Mouse (Mus musculus) natural killer cell, adult 2 months (primary cell): ENCODE measurements around the gene Gm3417.
"Not testable (repeated sequence)": the region's sequence is repeated elsewhere in the genome, so short reads cannot be mapped to it uniquely, and the experiment has no call there.

Experiments
- DNase-seq, 2 experiments: peaks; one replicate each; pipeline ENCODE4 v3.0.0; 2022; ENCODE audit warnings: low spot score in 2 of 2

Gm3417 gene

DNA sequence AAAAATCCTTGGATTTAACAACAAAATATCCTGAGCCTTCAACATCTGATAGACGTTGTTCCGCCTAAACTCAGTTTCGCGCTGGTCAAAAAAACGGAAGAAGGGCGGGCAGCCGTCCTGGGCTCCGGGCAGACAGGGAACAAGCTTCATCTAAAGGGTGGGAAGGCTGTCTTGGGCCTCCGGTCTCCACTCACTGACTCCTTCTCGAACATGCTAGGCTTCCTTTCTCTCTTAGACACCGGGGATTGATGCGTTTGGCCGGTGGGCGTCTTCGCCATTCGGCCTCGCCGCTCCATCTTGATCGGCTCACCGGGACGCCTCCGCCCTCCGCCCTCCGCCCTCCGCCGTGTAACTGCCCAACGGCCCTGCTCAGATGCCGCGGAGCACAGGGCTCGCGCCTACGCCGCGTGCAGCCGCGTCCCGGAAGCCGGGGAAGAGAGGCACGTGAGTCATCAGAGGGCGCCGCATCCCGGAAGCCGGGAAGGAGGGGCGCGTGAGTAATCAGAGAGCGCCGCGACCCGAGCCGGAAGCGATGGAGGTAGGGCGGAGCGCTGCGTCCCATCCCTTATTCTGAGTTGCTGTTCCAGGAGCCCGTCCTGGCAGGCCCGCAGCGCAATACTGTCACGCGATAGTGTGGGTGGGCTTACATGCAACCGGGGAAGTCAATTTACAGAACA is at the start of gene Gm3417, which contains the start of gene 9030025P20Rik:
Gm3417 (minus strand) TSS at position 429 of the 677 bp plus-strand sequence.
9030025P20Rik (plus strand) TSS at position 107 of the 677 bp plus-strand sequence.
- not testable (repeated sequence) for DNase-seq

- DNase-seq = not testable (repeated sequence)
These were observed 46.9 kb upstream of the Gm3417 start for GRCm38 (mm10) chr17:15025513-15025912.

DNA sequence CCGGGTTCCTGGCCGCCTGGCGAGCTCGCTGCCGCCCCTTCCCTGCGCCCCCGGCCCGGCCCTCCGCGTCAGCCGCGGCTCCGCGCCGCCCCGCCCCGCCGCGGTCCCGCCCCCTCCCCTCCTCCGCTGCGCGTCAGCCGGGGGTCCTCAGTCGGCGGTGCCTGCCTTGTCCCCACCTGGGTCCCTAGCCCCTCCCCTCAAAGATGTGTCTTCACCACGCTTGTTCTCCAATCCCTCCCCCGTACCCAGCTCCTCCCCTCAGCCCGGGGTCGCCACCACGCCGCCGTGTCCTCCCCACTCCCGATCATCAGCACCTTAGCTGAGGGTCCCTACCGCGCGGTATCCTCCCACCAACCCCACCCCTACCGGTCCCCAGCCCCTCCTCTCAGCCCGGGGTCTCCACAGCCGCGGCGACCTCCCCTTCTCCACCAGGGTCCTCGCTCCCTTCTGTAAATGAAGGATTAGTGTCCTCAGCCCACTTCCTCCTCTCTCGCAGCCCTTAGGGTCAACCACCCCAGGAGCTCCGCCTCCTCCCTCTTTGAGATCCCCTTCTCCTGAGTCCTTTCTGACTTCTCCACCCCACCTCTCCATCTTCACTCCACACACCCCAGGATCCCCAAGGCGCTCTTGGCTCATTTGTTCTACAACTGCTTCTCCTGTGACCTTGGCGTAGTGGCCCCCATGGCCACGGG is 46.1 kb upstream of the Gm3417 start:
- DNase-seq = not testable (repeated sequence)

DNA sequence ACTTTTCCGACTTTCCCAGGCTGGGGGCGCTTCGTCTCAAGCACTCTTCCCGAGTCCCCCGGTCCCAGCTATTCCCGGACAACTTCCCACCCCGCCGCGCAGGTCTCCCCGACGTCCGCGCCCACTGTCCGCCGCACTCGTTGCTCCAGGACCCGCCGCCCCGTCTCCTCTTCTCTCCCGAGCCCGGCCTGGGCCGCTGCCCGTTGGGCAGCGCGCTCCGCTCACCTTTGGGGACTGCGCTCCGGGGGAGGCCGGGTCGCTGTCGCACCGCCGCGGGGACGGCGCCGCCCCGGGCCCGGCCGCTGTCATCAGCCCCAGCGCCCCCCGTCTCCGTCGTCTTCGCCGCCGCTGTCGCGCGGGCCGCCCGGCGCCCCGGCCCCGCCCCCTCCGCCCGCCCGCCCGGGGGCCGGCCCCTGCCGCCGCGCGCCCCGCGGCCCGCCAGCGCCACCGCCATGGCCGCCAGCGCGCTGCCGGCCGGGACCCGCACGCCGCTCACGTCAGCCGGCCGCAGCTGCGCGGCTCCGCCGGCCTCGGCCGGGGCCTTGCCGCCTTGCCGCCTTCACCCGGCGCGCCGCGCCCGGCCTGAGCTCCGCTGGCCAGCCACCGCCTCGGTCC is 45.4 kb upstream of the Gm3417 start:
- DNase-seq = not testable (repeated sequence)

DNA sequence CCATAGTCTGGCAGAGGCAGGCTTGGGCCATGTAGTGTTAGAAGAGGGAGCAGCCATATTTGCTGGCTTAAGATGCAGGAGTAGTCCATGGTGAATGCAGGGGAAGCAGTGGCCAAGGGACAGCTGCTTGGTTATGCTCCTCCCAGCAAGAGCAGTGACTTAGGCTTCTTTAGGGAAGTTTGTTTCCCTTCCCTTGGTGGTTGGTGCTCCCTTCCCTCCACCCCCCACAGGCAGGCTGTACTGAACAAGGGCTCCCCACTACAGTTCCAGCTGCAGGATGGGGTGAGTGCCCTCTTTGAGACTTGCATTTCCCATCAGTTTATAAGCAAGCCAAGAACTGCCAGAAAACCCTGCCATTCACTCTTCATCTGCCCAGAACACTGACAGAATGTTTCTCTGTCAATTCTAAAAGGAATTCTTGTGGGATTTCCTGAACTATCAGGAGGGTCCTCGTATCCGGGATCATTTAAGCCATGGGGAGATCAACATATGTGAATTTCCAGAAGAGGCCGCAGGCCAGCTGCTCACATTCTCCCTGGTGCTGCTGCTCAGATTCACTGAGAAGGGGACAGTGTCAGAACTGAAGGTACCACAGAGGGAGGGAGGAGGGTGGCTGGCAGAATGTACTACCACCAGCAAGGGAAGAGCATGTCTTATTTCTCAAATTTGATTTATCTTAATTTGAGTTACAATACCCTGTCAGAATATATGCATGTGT is 43.1 kb upstream of the Gm3417 start:
- not testable (repeated sequence) for DNase-seq

DNA sequence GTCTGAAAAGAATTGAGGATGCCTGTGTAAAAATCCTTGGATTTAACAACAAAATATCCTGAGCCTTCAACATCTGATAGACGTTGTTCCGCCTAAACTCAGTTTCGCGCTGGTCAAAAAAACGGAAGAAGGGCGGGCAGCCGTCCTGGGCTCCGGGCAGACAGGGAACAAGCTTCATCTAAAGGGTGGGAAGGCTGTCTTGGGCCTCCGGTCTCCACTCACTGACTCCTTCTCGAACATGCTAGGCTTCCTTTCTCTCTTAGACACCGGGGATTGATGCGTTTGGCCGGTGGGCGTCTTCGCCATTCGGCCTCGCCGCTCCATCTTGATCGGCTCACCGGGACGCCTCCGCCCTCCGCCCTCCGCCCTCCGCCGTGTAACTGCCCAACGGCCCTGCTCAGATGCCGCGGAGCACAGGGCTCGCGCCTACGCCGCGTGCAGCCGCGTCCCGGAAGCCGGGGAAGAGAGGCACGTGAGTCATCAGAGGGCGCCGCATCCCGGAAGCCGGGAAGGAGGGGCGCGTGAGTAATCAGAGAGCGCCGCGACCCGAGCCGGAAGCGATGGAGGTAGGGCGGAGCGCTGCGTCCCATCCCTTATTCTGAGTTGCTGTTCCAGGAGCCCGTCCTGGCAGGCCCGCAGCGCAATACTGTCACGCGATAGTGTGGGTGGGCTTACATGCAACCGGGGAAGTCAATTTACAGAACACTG is 31.3 kb upstream of the Gm3417 start, which contains the start of gene Gm3435:
Gm3435 (plus strand) TSS at position 471 of the 708 bp plus-strand sequence.
- not testable (repeated sequence) for DNase-seq

GRCm38 (mm10) chr17:15009088-15009487 is 30.5 kb upstream of the Gm3417 start:
- not testable (repeated sequence) for DNase-seq

GRCm38 (mm10) chr17:15000047-15000446 is 21.5 kb upstream of the Gm3417 start:
- DNase-seq = not testable (repeated sequence)

GRCm38 (mm10) chr17:14994140-14994539 is 15.6 kb upstream of the Gm3417 start:
- not testable (repeated sequence) for DNase-seq

GRCm38 (mm10) chr17:14993139-14993832 is 14.7 kb upstream of the Gm3417 start:
- DNase-seq = not testable (repeated sequence)

DNA sequence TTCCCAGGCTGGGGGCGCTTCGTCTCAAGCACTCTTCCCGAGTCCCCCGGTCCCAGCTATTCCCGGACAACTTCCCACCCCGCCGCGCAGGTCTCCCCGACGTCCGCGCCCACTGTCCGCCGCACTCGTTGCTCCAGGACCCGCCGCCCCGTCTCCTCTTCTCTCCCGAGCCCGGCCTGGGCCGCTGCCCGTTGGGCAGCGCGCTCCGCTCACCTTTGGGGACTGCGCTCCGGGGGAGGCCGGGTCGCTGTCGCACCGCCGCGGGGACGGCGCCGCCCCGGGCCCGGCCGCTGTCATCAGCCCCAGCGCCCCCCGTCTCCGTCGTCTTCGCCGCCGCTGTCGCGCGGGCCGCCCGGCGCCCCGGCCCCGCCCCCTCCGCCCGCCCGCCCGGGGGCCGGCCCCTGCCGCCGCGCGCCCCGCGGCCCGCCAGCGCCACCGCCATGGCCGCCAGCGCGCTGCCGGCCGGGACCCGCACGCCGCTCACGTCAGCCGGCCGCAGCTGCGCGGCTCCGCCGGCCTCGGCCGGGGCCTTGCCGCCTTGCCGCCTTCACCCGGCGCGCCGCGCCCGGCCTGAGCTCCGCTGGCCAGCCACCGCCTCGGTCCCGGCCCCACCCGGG is 14.0 kb upstream of the Gm3417 start:
- DNase-seq = not testable (repeated sequence)

DNA sequence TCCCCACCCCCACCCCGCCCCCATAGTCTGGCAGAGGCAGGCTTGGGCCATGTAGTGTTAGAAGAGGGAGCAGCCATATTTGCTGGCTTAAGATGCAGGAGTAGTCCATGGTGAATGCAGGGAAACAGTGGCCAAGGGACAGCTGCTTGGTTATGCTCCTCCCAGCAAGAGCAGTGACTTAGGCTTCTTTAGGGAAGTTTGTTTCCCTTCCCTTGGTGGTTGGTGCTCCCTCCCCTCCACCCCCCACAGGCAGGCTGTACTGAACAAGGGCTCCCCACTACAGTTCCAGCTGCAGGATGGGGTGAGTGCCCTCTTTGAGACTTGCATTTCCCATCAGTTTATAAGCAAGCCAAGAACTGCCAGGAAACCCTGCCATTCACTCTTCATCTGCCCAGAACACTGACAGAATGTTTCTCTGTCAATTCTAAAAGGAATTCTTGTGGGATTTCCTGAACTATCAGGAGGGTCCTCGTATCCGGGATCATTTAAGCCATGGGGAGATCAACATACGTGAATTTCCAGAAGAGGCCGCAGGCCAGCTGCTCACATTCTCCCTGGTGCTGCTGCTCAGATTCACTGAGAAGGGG is 11.6 kb upstream of the Gm3417 start:
- peak in 1 of 2 experiments; percentile 0 for DNase-seq

- not testable (repeated sequence) for DNase-seq
These were observed 750 bp downstream of the Gm3417 start for GRCm38 (mm10) chr17:14977718-14978361.

GRCm38 (mm10) chr17:14968373-14968913 is 10.1 kb downstream of the Gm3417 start:
- DNase-seq = not testable (repeated sequence)

- DNase-seq = not testable (repeated sequence)
These were observed 16.9 kb downstream of the Gm3417 start for GRCm38 (mm10) chr17:14961557-14962154.

- DNase-seq = not testable (repeated sequence)
These were observed 17.5 kb downstream of the Gm3417 start, which contains the start of gene Phf10 for GRCm38 (mm10) chr17:14960951-14961556. TSS of gene Phf10 (minus strand) at chr17:14961273.

DNA sequence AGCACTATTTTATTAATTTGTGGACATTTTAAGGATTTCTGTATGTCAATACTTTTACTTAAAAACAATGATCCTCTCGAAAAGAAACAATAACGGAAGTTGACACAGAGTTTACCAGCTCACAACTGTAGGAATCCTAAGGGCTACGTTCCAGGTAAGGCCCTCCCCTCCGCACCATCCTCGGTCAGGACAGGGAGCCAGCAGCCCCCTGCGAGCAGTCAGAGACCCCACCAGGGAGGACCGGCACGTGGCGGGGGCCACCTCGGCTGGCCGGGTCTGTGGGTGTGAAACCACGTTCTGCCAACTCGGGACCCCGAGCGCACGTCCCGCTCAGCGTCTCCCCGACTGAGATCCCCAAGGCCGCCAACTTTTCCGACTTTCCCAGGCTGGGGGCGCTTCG is 18.1 kb downstream of the Gm3417 start:
- no peak for DNase-seq

DNA sequence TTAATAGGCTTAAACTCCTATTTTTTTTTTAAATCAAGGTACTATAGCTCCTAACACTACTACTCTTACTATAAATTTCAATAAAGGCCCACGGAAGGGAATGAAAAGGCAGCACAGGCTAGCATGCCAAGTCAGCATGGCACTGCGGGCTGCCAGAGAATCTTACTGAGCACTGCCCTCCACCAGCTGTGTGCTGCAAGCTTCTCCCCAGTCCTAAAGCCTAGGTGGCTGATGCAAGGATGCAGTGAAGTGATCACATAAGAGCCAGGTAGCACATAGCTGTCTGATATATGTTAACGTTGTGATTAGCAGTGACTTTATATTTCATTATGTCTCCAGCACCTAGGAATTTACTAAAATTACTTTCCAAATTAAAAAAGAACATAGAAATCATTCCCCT is 18.6 kb downstream of the Gm3417 start:
- DNase-seq = no peak
